Mouse (Mus musculus): ENCODE measurements around the gene Atp5j. TPM values are rescaled to one million over a fixed set of nuclear protein-coding genes. Genes with fewer than 3 reads are reported as not detected.
A peak's percentile ranks its signal among the peaks of the same experiment; 100 is the strongest.

Atp5j gene
- 761 and 849 TPM in 2 replicates for polyA plus RNA-seq (2015; fragmentation: Nextera tagmentation; extraction: Ambion mirVana)

DNA sequence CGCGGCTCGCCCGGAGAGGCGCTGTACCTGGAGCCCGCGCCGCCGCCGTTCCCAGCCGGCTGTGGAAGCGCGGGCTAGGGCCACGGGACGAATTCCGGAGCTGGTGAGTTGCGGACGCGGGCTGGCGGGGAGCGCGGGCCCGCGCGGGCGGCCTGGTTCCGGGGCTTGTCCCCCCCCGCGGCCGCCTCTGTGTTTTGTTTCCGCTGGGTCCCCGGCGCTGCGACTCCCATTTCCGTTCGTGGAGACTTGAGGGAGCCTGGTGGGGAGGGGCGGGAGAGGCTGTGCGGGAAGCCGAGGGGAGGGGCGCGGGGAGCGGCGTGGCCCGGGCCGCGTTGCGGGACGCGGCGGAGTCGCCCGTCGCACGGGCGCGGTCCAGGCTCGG is at the start of gene Atp5j:
TSS of gene Atp5j (minus strand) at position 185 of the 382 bp plus-strand sequence.
- Histone ChIP-seq H3K36me3 (peaks cover 26% of the 10 kb centered on the region), H3K27ac (peak within 1 kb of the TSS; percentile 98), H3K4me2 (peak within 1 kb of the TSS; percentile 74), H3K4me3 (peak within 1 kb of the TSS; percentile 94), H3K9me3 (no peaks in the 10 kb centered on the region), H3K27me3 (no peaks in the 10 kb centered on the region), H3K9ac (peak within 1 kb of the TSS; percentile 97), H3K4me1 (peaks cover 20% of the 10 kb centered on the region)
- ATAC-seq (ENCODE audit: insufficient number of reproducible peaks, insufficient read depth, low FRiP score, low TSS enrichment, low read depth), result peak; percentile 76
- WGBS, result 0% methylated on average over 34 of the region's 57 CpGs

DNA sequence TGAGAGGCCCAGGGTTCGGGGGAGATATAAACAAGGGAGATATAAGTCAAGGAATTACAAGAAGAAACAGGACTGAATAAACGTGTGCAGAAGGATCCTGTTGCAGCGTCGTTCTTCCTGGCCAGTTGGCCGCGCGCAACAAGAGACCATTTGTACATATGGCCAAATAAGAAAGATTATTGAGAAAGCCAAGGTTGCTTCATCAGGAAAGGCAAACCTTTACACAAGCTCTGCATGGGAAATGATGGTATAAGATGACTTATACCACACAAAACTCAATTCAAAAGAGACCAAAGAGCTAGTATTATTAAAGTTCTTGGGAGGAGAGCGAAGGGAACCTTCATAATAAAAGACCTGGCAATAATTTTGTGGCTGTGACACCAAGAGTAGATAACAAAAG is 49.1 kb upstream of the Atp5j start:
- H3K27me3 ChIP-seq, result no peaks in the 10 kb centered on the region
- H3K4me2 ChIP-seq, result no peak overlapping the region
- H3K27ac ChIP-seq, result no peak overlapping the region
- no peak overlapping the region for H3K9ac ChIP-seq
- 87% methylated on average over 8 of the region's 8 CpGs for WGBS
- ATAC-seq (ENCODE audit: insufficient number of reproducible peaks, insufficient read depth, low FRiP score, low TSS enrichment, low read depth), result no peak
- no peaks in the 10 kb centered on the region for H3K4me1 ChIP-seq
- no peak overlapping the region for H3K4me3 ChIP-seq
- H3K9me3 ChIP-seq, result no peaks in the 10 kb centered on the region
- H3K36me3 ChIP-seq, result no peaks in the 10 kb centered on the region

DNA sequence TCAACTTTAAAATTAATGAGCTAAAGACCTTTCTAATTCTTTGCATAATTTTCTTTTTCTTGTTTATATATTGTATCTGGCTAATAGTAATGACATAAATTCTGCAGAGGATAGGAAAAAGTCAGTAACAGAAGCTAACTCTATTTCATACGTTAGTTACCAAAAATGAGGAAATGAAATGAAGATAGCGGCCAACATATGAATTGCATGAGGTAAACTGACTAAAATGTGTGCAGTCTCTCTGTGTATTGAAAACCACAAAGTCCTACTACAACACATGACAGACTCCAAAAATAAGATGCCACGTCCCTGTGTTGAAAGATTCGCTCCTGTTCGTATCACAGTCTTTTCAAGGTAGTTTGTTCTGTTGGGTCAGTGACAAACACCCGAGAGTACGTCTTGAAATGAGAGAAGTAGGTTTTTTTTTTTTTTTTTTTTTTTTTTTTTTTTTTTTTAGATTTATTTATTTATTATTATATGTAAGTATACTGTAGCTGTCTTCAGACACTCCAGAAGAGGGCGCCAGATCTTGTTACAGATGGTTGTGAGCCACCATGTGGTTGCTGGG is 46.4 kb upstream of the Atp5j start:
- Histone ChIP-seq H3K27me3 (no peaks in the 10 kb centered on the region), H3K9ac (no peak overlapping the region), H3K4me1 (no peaks in the 10 kb centered on the region), H3K9me3 (no peaks in the 10 kb centered on the region), H3K27ac (no peak overlapping the region), H3K4me2 (no peak overlapping the region), H3K36me3 (no peaks in the 10 kb centered on the region), H3K4me3 (no peak overlapping the region)
- no peak for ATAC-seq (ENCODE audit: insufficient number of reproducible peaks, insufficient read depth, low FRiP score, low TSS enrichment, low read depth)
- 89% methylated on average over 8 of the region's 8 CpGs for WGBS

DNA sequence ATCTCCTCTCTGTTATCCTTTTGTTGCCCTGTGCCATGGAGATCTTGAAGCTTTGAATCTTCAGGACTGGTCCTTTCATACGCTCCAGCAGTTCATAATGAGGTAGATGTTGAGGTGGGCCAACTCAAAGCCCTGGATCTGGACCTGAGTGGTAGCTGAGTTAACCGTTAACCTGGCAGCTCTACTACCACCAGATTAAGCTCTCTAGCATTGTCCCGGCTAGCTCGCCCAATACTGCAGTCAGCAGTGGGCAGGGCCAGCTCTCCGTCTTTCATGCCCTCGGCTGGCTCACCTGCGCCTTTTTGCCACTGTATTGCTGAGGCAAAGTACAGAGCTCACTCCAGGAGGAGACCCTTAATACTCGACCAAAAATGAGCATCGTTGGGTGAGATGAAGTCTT is 45.7 kb upstream of the Atp5j start:
- 93% methylated on average over 9 of the region's 9 CpGs for WGBS

DNA sequence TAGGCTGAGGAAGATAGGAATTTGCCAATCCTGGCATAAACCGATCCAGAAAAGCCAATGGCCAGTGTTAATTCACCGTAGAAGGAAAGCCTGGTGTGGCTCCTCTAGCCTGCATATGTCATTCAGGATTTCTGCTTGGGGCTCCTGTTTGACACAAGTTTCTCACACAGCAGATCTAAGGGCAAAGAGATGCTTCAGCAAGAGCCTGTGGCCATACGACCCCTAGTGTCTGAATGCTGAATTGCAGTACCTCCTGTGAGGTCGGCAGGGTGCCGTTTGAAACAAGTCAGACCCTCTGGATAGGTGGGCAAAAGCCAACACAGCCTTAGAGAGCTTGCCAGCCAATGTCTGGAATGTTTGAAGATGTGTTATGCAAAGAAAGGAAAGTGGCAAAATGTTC is 43.7 kb upstream of the Atp5j start:
- WGBS, result 22% methylated on average over 5 of the region's 5 CpGs

More for the DNA sequence above, 45.7 kb upstream of the Atp5j start:
- Histone ChIP-seq H3K36me3 (no peaks in the 10 kb centered on the region), H3K9me3 (no peaks in the 10 kb centered on the region), H3K4me3 (no peak overlapping the region), H3K27ac (no peak overlapping the region), H3K4me2 (no peak overlapping the region), H3K9ac (no peak overlapping the region), H3K4me1 (no peaks in the 10 kb centered on the region), H3K27me3 (no peaks in the 10 kb centered on the region)
- no peak for ATAC-seq (ENCODE audit: insufficient number of reproducible peaks, insufficient read depth, low FRiP score, low TSS enrichment, low read depth)

DNA sequence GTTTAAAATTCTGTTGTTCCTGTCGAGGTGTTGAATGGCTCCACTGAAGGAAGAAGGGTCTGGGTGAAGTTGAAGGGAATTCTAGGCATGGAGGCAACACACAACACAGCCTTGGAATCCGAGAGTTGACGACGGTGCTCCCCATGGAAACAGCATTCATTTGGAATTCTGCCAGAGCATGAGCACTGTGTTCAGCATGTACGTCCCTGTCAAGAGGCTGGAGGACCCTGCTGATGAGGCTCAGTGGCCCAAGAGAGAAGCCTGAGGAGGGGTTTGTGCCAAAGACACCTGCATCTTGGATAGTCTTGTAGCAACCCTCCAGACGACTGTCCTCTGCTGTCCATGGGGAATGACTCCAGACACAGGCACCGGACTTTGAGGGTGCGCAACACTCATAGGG is 40.7 kb upstream of the Atp5j start:
- no peak for ATAC-seq (ENCODE audit: insufficient number of reproducible peaks, insufficient read depth, low FRiP score, low TSS enrichment, low read depth)
- no peaks in the 10 kb centered on the region for H3K36me3 ChIP-seq
- H3K9ac ChIP-seq, result no peak overlapping the region
- H3K4me1 ChIP-seq, result no peaks in the 10 kb centered on the region
- H3K4me3 ChIP-seq, result no peak overlapping the region
- no peaks in the 10 kb centered on the region for H3K27me3 ChIP-seq
- no peak overlapping the region for H3K4me2 ChIP-seq
- 58% methylated on average over 8 of the region's 8 CpGs for whole genome bisulfite sequencing
- no peak overlapping the region for H3K27ac ChIP-seq
- H3K9me3 ChIP-seq, result no peaks in the 10 kb centered on the region

More for the DNA sequence above, 43.7 kb upstream of the Atp5j start:
- no peaks in the 10 kb centered on the region for H3K27me3 ChIP-seq
- no peak overlapping the region for H3K9ac ChIP-seq
- no peak overlapping the region for H3K4me2 ChIP-seq
- H3K4me1 ChIP-seq, result no peaks in the 10 kb centered on the region
- H3K9me3 ChIP-seq, result no peaks in the 10 kb centered on the region
- H3K4me3 ChIP-seq, result no peak overlapping the region
- no peak overlapping the region for H3K27ac ChIP-seq
- no peak for ATAC-seq (ENCODE audit: insufficient number of reproducible peaks, insufficient read depth, low FRiP score, low TSS enrichment, low read depth)
- H3K36me3 ChIP-seq, result no peaks in the 10 kb centered on the region

DNA sequence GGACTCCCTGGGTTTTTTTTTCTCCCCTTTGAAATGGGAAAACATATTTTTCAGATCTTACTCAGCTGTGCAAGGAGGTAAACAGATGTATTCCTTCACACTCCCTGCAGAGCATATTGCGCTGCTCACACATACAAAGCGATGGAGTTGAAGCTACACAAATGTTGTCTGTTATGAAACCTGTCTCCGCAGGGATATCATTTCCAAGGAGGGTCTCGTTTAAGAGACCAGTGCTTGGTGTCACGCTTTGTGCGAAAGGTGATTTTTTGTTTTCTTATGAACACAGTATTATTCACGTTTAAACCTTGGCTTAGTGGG is 40.3 kb upstream of the Atp5j start:
- Histone ChIP-seq H3K9me3 (no peaks in the 10 kb centered on the region), H3K4me1 (no peaks in the 10 kb centered on the region), H3K27ac (no peak overlapping the region), H3K4me2 (no peak overlapping the region), H3K36me3 (no peaks in the 10 kb centered on the region), H3K27me3 (no peaks in the 10 kb centered on the region), H3K4me3 (no peak overlapping the region), H3K9ac (no peak overlapping the region)
- 85% methylated on average over 7 of the region's 7 CpGs for WGBS
- ATAC-seq (ENCODE audit: insufficient number of reproducible peaks, insufficient read depth, low FRiP score, low TSS enrichment, low read depth), result no peak

DNA sequence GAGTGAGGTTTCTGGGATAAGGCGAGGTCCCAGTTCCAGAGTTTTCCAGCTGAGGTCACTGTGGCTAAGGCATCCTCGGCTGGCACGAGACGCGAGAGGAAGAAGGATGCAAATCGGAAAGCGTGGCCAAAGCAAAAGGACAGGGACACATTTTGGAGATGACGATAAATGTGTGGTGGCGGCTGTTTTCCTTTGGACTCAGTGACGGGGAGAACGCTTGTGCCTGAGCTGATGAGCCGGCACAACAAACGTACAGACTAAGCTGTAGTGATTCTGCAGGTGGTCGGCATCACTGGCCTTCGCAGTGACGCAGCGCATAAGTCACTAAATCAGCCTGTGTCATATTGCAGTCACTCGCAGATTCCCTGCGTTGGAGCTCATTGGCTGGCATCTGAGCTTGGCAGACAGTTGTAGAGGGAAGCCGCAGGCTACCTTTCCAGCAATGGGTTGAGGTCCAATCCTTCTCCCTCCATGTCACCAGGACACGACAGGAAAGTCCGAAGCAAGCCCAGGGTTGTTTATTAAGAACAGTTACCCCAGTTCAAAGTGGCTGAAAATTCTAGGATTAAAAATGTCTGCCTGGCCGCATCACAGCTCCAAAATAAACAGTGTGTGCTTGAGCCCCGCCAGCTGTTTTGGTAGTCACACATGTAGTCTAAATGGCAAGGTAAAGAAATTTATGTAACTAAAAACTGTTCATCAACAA is 39.7 kb upstream of the Atp5j start:
- 75% methylated on average over 24 of the region's 24 CpGs for WGBS
- H3K4me2 ChIP-seq, result no peak overlapping the region; the same call in 1 of the 2 replicates
- H3K9me3 ChIP-seq, result no peaks in the 10 kb centered on the region
- no peak for ATAC-seq (ENCODE audit: insufficient number of reproducible peaks, insufficient read depth, low FRiP score, low TSS enrichment, low read depth)
- no peak overlapping the region for H3K4me3 ChIP-seq
- no peaks in the 10 kb centered on the region for H3K4me1 ChIP-seq
- no peaks in the 10 kb centered on the region for H3K36me3 ChIP-seq
- no peak overlapping the region for H3K9ac ChIP-seq
- no peaks in the 10 kb centered on the region for H3K27me3 ChIP-seq
- no peak overlapping the region for H3K27ac ChIP-seq

DNA sequence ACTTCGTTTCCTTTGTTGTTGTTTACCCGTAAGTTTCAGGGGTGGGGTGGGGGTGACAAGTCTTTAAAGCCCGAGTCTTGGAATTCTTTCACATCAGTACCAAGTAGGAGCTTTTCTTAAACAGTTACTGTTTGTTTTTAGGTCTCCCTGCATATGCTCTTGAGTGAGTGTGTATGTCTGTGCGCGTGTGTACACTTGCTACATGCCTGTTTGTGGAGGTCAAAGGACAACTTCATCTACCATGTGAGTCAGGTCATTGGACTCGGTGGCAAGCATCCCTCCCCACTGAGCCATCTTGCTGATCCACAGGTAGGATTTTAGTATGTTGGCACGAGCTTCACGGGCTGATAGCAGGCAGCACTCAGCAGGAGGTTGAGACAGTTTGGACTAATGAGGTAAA is 38.4 kb upstream of the Atp5j start:
- WGBS, result 82% methylated on average over 8 of the region's 8 CpGs
- Histone ChIP-seq H3K36me3 (no peaks in the 10 kb centered on the region), H3K27ac (no peak overlapping the region), H3K4me1 (no peaks in the 10 kb centered on the region), H3K4me2 (no peak overlapping the region), H3K9me3 (no peaks in the 10 kb centered on the region), H3K27me3 (no peaks in the 10 kb centered on the region), H3K9ac (no peak overlapping the region), H3K4me3 (no peak overlapping the region)
- ATAC-seq (ENCODE audit: insufficient number of reproducible peaks, insufficient read depth, low FRiP score, low TSS enrichment, low read depth), result no peak

DNA sequence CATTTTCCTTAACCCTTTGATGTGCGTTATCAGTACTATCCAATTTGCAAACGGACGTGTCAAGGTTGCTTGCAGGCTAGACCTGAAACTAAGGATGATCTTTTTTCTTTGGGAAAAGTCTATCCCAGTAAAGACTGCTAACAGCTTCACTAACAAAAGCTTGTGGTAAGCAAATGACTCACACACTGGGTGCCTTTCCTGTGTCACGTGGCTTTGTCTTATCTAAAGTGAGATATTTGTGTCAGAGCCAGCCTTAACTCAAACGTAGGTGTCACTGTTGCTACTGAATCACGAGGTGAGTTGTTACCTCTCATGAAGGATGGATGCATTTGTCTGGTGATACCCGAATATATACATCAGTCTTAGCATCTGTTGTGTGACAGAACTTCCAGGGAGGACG is 29.2 kb upstream of the Atp5j start:
- no peaks in the 10 kb centered on the region for H3K9me3 ChIP-seq
- peaks cover 36% of the 10 kb centered on the region for H3K36me3 ChIP-seq
- WGBS, result 91% methylated on average over 8 of the region's 8 CpGs
- H3K4me3 ChIP-seq, result no peak overlapping the region
- ATAC-seq (ENCODE audit: insufficient number of reproducible peaks, insufficient read depth, low FRiP score, low TSS enrichment, low read depth), result no peak
- H3K27ac ChIP-seq, result no peak overlapping the region
- no peak overlapping the region for H3K4me2 ChIP-seq
- H3K9ac ChIP-seq, result no peak overlapping the region
- no peaks in the 10 kb centered on the region for H3K4me1 ChIP-seq
- H3K27me3 ChIP-seq, result no peaks in the 10 kb centered on the region

DNA sequence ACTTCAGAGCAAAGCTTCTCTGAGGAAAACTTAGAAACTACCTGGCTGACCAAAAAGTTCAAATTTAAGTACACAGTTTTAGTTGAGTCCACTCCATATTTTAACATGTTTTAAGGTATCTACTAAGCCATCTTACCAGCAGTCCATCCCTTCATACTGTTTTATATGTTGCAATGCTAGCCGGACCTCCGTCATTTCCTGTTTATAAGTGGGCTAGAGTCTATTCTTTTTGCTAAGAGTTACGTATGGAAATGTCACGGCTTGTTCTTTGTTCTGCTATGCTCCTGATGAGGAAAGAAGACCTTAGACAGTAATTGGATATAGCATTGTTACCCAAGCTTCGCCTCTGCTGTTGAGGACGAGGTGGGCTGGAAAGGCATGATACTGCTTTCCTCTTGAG is 18.1 kb upstream of the Atp5j start:
- 90% methylated on average over 6 of the region's 6 CpGs for WGBS
- Histone ChIP-seq H3K36me3 (peaks cover 75% of the 10 kb centered on the region), H3K4me3 (no peak overlapping the region), H3K27ac (no peak overlapping the region), H3K9ac (no peak overlapping the region), H3K27me3 (no peaks in the 10 kb centered on the region), H3K4me2 (no peak overlapping the region), H3K9me3 (no peaks in the 10 kb centered on the region), H3K4me1 (no peaks in the 10 kb centered on the region)
- no peak for ATAC-seq (ENCODE audit: insufficient number of reproducible peaks, insufficient read depth, low FRiP score, low TSS enrichment, low read depth)

DNA sequence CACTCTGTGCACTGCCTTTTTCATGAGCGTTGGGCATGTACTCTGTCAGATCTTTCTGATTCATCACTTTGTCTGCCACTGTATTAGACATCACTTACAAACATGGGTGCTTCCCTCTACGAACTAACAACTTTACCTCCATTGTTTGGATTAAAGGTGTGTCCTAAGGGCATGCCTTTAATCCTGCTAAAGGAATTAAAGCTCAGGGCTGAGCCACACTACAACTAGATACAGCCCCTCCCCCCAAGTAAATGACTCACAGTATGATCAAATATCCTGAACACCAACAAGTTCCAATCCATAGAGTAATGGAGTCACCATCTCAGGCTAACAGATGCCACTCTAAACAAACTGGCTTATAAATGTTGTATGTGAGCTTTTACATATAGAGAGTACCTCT is 3.2 kb upstream of the Atp5j start:
- H3K9me3 ChIP-seq, result no peaks in the 10 kb centered on the region
- H3K4me2 ChIP-seq, result no peak overlapping the region
- H3K27ac ChIP-seq, result no peak overlapping the region
- peaks cover 20% of the 10 kb centered on the region for H3K4me1 ChIP-seq
- H3K36me3 ChIP-seq, result peaks cover 19% of the 10 kb centered on the region
- 69% methylated on average over 2 of the region's 2 CpGs for WGBS
- no peak overlapping the region for H3K9ac ChIP-seq
- no peaks in the 10 kb centered on the region for H3K27me3 ChIP-seq
- H3K4me3 ChIP-seq, result no peak overlapping the region
- ATAC-seq (ENCODE audit: insufficient number of reproducible peaks, insufficient read depth, low FRiP score, low TSS enrichment, low read depth), result no peak
